Comparison of ENCODE assay signal across 11 mouse cellular contexts in genomic region chr6:135136439-135137161, GRCm38 (mm10). TPM values are rescaled to one million over a fixed set of nuclear protein-coding genes. Genes with fewer than 3 reads are reported as not detected.
DNase-seq lines count a peak whose midpoint lies in the region; ATAC-seq lines count a peak whose summit lies in the region.
"Had no signal": no experiment of that assay in that cellular context is flagged by ENCODE, and none has a peak within 500 bp of the region (broad histone marks: within the 10 kb centered on the region; RNA-seq: fewer than 3 reads in every experiment).

No protein-coding gene starts in this region.

- no peak overlapping the region for H3K4me2 ChIP-seq in forebrain, embryonic 16.5 days (ENCODE audit: low read length)
- H3K4me2 ChIP-seq in lung, embryonic 15.5 days: no peak overlapping the region
- peak overlapping the region; percentile 31 for H3K4me2 ChIP-seq in heart, embryonic 11.5 days
- H3K4me2 ChIP-seq: midbrain, embryonic 12.5 days had no signal

- no peak for ATAC-seq in forebrain, embryonic 16.5 days
- ATAC-seq in lung, embryonic 15.5 days (ENCODE audit: borderline replicate concordance, extremely low read depth, low FRiP score, low TSS enrichment): peak; percentile 60
- peak; percentile 61; the same call in 1 of the 2 replicates for ATAC-seq in heart, embryonic 11.5 days (replicated peaks; ENCODE audit: insufficient number of reproducible peaks, low FRiP score, low TSS enrichment)

- no peaks in the 10 kb centered on the region for H3K27me3 ChIP-seq in forebrain, embryonic 10.5 days (ENCODE audit: poor library complexity, severe bottlenecking)
- H3K27me3 ChIP-seq in forebrain, embryonic 16.5 days (replicated peaks; ENCODE audit: control insufficient read depth, insufficient read depth, low read length): no peaks in the 10 kb centered on the region
- H3K27me3 ChIP-seq in lung, embryonic 15.5 days: no peaks in the 10 kb centered on the region
- H3K27me3 ChIP-seq in heart, embryonic 11.5 days (ENCODE audit: control insufficient read depth, insufficient read depth, low read length): no peaks in the 10 kb centered on the region

- H3K27ac ChIP-seq in forebrain, embryonic 10.5 days: peak overlapping the region; percentile 26
- H3K27ac ChIP-seq in forebrain, embryonic 16.5 days (ENCODE audit: low read length): no peak overlapping the region
- no peak overlapping the region for H3K27ac ChIP-seq in lung, embryonic 15.5 days
- peak overlapping the region; percentile 22; the same call in 1 of the 2 replicates for H3K27ac ChIP-seq in heart, embryonic 11.5 days (ENCODE audit: low read depth, low read length)
- H3K27ac ChIP-seq: layer of hippocampus, adult 2 months; midbrain, embryonic 12.5 days had no signal

- no peak overlapping the region for H3K4me3 ChIP-seq in forebrain, embryonic 10.5 days
- no peak overlapping the region for H3K4me3 ChIP-seq in forebrain, embryonic 16.5 days (replicated peaks; ENCODE audit: low read length)
- no peak overlapping the region for H3K4me3 ChIP-seq in lung, embryonic 15.5 days
- H3K4me3 ChIP-seq in heart, embryonic 11.5 days (ENCODE audit: low read depth, low read length): no peak overlapping the region
- H3K4me3 ChIP-seq: layer of hippocampus, adult 2 months; midbrain, embryonic 12.5 days had no signal

- no peaks in the 10 kb centered on the region for H3K36me3 ChIP-seq in forebrain, embryonic 10.5 days (replicated peaks)
- no peaks in the 10 kb centered on the region for H3K36me3 ChIP-seq in forebrain, embryonic 16.5 days (ENCODE audit: control insufficient read depth, insufficient read depth)
- no peaks in the 10 kb centered on the region for H3K36me3 ChIP-seq in lung, embryonic 15.5 days
- no peaks in the 10 kb centered on the region for H3K36me3 ChIP-seq in heart, embryonic 11.5 days (ENCODE audit: control insufficient read depth, insufficient read depth, low read length)
- H3K36me3 ChIP-seq: midbrain, embryonic 12.5 days had no signal

- H3K9me3 ChIP-seq in forebrain, embryonic 10.5 days: no peaks in the 10 kb centered on the region
- no peaks in the 10 kb centered on the region for H3K9me3 ChIP-seq in forebrain, embryonic 16.5 days (ENCODE audit: control insufficient read depth, low read length)
- no peaks in the 10 kb centered on the region for H3K9me3 ChIP-seq in lung, embryonic 15.5 days
- H3K9me3 ChIP-seq in heart, embryonic 11.5 days (replicated peaks; ENCODE audit: control insufficient read depth, low read length): no peaks in the 10 kb centered on the region
- H3K9me3 ChIP-seq: midbrain, embryonic 12.5 days had no signal

- H3K9ac ChIP-seq in forebrain, embryonic 16.5 days (replicated peaks; ENCODE audit: low read depth, low read length): no peak overlapping the region
- no peak overlapping the region for H3K9ac ChIP-seq in lung, embryonic 15.5 days
- 0 out of 2 replicates have a peak overlapping the region, but pooled peaks have one; percentile 34 for H3K9ac ChIP-seq in heart, embryonic 11.5 days (ENCODE audit: low read depth, low read length)
- H3K9ac ChIP-seq: midbrain, embryonic 12.5 days had no signal

- H3K4me1 ChIP-seq in forebrain, embryonic 10.5 days: peaks cover 21% of the 10 kb centered on the region
- H3K4me1 ChIP-seq in forebrain, embryonic 16.5 days (replicated peaks; ENCODE audit: control insufficient read depth, insufficient read depth, low read length): no peaks in the 10 kb centered on the region
- peaks cover 32% of the 10 kb centered on the region for H3K4me1 ChIP-seq in lung, embryonic 15.5 days
- H3K4me1 ChIP-seq in heart, embryonic 11.5 days (ENCODE audit: control insufficient read depth, insufficient read depth, low read length): peaks cover 14% of the 10 kb centered on the region

- WGBS in forebrain, embryonic 10.5 days: 40% methylated on average over 11 of the region's 11 CpGs
- WGBS in forebrain, embryonic 16.5 days: 41% methylated on average over 11 of the region's 11 CpGs
- 22% methylated on average over 11 of the region's 11 CpGs for WGBS in lung, embryonic 15.5 days
- WGBS in heart, embryonic 11.5 days (ENCODE audit: insufficient replicate concordance): 18% methylated on average over 11 of the region's 11 CpGs

- DNase-seq in forebrain, embryonic 10.5 days (ENCODE audit: extremely low spot score, low spot score): peak; percentile 37
- no peak for DNase-seq in lung, postnatal 36 days
- DNase-seq in retina, embryonic 14.5 days (ENCODE audit: low spot score): peak; percentile 39
- DNase-seq in thymus, postnatal 10 days (ENCODE audit: low spot score in 2 of 2): no peak
- no peak for DNase-seq in layer of hippocampus, postnatal 36 days
- DNase-seq: right cerebral cortex, postnatal 4 days had no signal

RNA-seq across cellular contexts. Expression of gene Gprc5d, which starts 18.5 kb away (rescaled TPM):
- 0.11 TPM in 1 of 2 replicates, not detected in the other for polyA plus RNA-seq in forebrain, embryonic 10.5 days (2016; fragmentation: Nextera tagmentation; extraction: Ambion mirVana)
- not detected in 2 replicates for polyA plus RNA-seq in forebrain, embryonic 16.5 days (2015; fragmentation: Nextera tagmentation; extraction: Ambion mirVana)
- not detected in 2 replicates for polyA plus RNA-seq in lung, embryonic 15.5 days (2015; fragmentation: Nextera tagmentation; extraction: Ambion mirVana)
- not detected in 2 replicates for polyA plus RNA-seq in heart, embryonic 11.5 days (2014; fragmentation: Nextera tagmentation; extraction: Ambion mirVana)
- total RNA-seq in layer of hippocampus, postnatal 36 days (2021): not detected
- total RNA-seq: layer of hippocampus, adult 2 months had no signal

Comparison
In these comparisons a context has a peak if more than half of its experiments do, and no peak if none do; other contexts are left out.
1. H3K27ac ChIP-seq: peak in forebrain, embryonic 10.5 days (single experiment) and heart, embryonic 11.5 days (single experiment); none in forebrain, embryonic 16.5 days (single experiment) and lung, embryonic 15.5 days (single experiment).
2. DNase-seq: peak in forebrain, embryonic 10.5 days (single experiment) and retina, embryonic 14.5 days (single experiment); none in lung, postnatal 36 days (single experiment), thymus, postnatal 10 days (0 of 2) and layer of hippocampus, postnatal 36 days (0 of 2).